Mouse (Mus musculus) heart, postnatal 36 days (tissue): ENCODE data around the gene Sigirr. TPM values are rescaled to one million over a fixed set of nuclear protein-coding genes. Genes with fewer than 3 reads are reported as not detected.
A peak's percentile ranks its signal among the peaks of the same experiment; 100 is the strongest.

ENCODE experiments used
- DNase-seq, 2 experiments: peaks; one replicate each; pipeline ENCODE4 v3.0.0; 2021 to 2022
- intact Hi-C: fragments of 180-260 bp; cut with DNase I; formaldehyde crosslinking; loops from one replicate; pipeline ENCODE4 v1.15.1; 2025
- total RNA-seq, 2 experiments: library from RNA; stranded (reverse); gene quantifications; 2 replicates each; pipeline ENCODE4 v1.2.3; 2021

Sigirr gene
- 1 to 10 TPM; 5.6 to 9.5 TPM for total RNA-seq

GRCm38 (mm10) chr7:141099911-141100691 is at the start of gene Sigirr:
Gene Sigirr (minus strand): TSS chr7:141100572.
- intact Hi-C loops = loop anchor here (2.0 to 10.0 kb wide), 2 partner anchors 21 to 265 kb away; no protein-coding TSS in a partner anchor
- peak; percentile 31 for DNase-seq

- intact Hi-C loops = no loop called here
- no peak for DNase-seq
Measured at GRCm38 (mm10) chr7:141148639-141149038, 48.3 kb upstream of the Sigirr start.

DNA sequence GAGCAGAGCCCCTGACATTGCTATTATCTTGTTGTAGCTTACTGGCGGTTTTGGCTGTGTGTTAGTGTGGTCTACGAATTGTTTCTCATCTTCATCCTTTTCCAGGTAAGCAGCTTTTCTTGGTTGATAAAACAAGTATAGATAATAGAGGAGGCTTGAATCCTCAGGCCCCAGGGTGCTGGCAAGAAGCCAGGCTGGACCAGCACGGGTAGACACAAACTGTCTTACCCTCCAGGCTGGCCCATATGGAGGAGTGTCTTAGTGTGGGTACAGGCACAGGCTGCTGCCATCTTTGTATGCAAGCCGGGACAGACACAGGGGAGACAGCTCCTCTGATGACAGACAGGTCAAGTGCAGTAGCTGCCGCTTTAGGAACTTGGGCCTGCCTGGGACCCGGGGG is 46.7 kb upstream of the Sigirr start:
- intact Hi-C loops = no loop called here
- DNase-seq = no peak

DNA sequence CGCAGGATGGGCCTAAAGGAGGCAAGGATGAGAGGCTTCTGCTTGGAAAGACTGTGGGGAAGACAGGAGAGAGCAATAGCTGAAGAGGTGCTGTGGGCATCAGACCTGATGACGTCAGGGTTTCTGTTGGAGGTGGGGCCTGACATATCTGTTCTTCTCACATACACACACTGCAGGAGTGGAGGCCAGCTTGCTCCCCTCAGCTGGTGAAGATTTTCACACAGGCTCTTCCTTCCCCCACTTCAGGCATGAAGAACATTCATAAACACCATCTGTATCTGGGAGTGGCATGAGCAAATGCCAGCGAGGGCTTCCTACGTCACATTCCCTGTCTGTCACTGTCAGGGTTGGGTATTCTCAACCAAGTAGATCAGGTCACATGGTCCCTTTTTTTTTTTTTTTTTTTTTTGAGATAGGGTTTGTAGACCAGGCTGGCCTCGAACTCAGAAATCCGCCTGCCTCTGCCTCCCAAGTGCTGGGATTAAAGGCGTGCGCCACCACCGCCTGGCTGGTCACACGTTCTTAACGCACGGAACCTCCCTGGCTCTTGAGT is 45.7 kb upstream of the Sigirr start:
- intact Hi-C loops = no loop called here
- no peak for DNase-seq

- DNase-seq = no peak
- intact Hi-C loops = no loop called here
Measured at GRCm38 (mm10) chr7:141145403-141145802, 45.0 kb upstream of the Sigirr start.

GRCm38 (mm10) chr7:141144650-141145049 is 44.3 kb upstream of the Sigirr start:
- DNase-seq = no peak
- intact Hi-C loops = no loop called here

DNA sequence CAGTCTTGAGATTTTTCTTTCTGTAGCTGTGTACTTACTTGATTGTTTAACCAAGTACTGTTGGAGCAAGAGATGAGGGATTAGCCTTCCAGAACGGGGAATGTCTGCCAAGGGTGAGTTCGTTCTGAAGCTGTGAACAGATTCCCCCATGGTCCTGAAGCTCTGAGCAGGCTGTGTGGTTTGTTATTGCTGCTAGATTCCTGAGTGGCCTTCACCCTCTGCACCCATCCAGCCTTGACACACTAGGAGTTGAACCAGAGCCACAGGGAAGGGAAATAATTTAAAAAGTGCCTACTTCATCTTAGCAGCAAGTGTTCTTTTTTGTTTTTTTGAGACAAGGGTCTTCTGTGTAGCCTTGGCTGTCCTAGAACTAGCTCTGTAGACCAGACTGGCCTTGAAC is 43.5 kb upstream of the Sigirr start:
- no peak for DNase-seq
- intact Hi-C loops = no loop called here

DNA sequence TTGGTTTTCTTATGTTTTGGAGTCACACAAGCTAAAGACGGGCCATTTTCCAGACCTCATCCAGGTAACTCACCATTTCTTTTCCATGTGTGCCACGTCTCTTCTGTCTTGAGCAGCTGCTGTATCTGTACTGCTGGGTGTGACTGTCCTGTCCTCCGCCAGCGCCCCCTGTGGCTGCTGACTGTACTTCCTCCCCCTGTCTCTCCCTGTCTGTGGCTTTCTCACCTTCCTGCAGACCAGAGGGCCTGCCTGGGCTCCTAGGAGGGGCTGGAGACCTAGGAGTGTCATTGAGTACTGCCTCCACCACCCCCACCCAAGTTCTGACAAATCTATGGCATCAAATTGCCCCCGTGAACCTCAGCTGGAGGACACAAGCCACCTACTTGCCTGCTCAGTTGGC is 42.7 kb upstream of the Sigirr start:
- intact Hi-C loops = no loop called here
- peak in 1 of 2 experiments; percentile 30 for DNase-seq

DNA sequence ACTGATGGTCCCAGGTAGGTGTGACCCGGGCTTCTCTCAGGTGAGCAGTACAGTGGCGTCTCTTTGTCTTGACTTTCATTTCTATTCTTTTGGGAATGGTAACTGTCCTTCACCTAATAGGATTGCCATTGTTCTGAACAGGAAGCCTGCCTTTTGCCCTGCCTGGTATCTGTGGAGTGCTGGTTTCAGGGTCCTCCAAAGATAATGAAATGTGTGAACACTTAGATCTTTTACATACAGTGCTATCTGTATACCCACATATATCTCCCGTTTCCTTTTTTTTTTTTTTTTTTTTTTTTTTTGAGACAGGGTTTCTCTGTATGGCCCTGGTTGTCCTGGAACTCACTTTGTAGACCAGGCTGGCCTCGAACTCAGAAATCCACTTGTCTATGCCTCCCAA is 41.0 kb upstream of the Sigirr start:
- DNase-seq = no peak
- intact Hi-C loops = no loop called here

DNA sequence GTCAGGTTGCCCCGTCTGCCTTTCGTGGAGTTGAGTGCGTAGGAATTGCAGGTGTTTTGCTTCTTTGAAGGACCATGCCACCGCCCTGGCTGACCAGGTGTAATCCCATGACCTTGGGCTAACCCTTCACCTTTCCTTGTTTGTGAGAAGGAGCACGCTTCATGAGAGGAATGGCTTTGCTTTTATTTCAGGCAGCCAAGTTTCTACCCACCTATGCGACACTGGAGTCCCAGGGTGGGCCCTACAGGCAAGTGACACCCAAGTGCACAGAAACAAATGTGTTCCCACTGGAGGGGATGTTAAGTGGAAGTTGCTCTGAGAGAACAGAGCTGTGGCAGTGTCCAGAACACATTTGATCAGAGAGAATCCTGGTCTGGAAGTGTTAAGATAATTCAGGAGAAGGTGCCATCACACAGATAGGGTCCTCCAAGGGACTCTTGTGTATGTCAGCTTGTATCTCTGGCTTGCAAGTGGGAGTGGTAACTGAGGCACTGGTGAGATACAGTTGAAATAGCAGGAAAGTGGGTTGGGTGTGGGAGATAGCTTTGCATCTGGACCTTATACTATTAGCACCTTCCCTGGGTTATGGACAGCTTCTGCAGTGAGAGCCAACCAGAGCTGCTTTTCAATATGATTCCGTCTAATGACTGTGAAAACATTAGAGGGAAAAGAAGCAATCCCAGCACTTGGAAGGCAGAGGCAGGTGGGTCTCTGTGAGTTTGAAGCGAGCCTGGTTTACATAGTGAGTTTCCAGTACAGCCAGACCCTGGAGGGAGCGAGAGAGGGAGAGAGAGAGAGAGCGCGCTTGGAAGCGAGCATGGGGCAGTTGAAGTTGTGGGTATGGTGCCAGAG is 31.8 kb upstream of the Sigirr start:
- DNase-seq = no peak
- intact Hi-C loops = loop anchor here (2.0 to 5.0 kb wide), 2 partner anchors 37 to 40 kb away; no protein-coding TSS in a partner anchor

DNA sequence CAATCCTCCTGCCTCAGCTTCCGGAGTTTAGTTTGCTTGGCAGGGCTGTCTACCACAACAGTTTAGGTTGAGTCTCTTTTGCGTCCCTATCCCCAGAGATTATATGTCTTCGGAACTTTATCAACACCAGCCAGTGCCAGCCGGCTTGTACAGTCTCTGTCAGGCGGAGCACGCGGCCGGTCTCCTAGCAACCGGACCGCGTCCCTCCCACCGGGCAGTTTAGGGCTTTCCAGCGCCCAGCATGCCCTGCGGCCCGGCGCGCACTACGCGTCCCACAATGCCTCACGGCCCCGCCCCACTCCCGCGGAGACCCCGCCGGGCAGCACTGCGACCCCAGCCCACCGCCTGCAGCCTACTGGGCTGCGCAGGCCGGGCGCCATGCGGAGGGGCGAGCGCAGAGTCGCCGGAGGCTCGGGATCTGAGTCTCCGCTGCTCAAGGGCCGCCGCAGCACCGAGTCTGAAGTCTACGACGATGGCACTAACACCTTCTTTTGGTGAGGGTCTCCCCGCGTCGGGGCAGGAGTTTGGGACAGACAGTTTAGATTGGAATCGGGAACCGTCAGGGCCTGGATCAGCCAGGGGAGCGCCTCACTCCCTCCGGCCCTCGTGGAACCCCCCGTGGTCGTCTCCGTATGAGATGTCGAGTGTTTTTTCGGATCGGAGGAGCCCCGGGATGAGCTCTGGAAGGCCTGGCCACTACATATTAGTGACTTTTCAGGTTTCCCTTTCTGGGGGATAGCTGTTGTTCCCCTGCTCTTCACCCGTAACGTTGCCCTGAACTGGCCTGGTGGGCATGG is 30.9 kb upstream of the Sigirr start:
- DNase-seq = peak; percentile 86
- intact Hi-C loops = loop anchor here (5.0 kb wide), 1 partner anchor 39 kb away; no protein-coding TSS in a partner anchor

DNA sequence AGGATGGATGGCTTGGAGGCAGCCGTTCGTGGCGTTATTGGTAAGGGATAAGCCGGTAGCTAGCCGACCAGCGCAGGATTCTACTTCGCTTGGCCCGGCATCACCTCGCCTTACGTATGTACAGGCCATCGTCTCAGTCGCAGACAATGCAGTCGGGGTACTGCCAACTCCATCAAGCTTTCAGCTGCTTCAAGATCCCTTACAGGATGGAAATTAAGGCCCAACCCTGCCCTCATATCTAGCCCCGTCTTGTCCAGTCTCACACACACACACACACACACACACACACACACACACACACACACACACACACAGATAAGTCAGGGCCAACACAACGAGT is 23.1 kb upstream of the Sigirr start:
- no peak for DNase-seq
- intact Hi-C loops = no loop called here

GRCm38 (mm10) chr7:141122689-141123516 is 22.5 kb upstream of the Sigirr start:
- intact Hi-C loops = no loop called here
- peak; percentile 92 to 93 for DNase-seq

DNA sequence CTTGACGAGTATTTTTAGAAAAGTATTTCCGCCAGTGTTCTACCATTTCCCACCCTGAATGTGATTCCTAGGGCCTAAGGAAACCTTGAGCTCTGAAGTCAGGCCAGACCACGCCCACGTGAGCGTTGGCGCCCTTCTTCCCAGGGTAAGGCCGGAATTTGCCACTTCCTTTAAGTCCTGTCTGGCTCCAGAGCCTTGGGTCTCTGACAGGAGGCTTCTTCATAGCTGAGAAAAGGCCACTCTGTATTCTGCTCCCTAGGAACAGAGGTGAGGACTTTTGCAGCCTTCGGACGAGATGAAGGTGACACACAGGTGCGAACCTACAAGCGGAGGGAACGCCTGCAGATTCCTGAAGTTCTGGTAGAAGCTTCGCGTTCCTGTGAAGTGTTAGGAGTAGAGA is 21.9 kb upstream of the Sigirr start, which contains the start of gene Ptdss2:
Gene Ptdss2 (plus strand): TSS at position 138 of the 400 bp plus-strand sequence.
- DNase-seq = peak; percentile 36 to 52
- intact Hi-C loops = no loop called here

GRCm38 (mm10) chr7:141121051-141121531 is 20.7 kb upstream of the Sigirr start:
- DNase-seq = no peak
- intact Hi-C loops = loop anchor here (2.0 kb wide), 1 partner anchor 20 kb away; the partner anchor contains the start of gene Sigirr

- intact Hi-C loops = loop anchor here (2.0 kb wide), 1 partner anchor 20 kb away; the partner anchor contains the start of gene Sigirr
- DNase-seq = no peak
Measured at GRCm38 (mm10) chr7:141120605-141121004, 20.2 kb upstream of the Sigirr start.

DNA sequence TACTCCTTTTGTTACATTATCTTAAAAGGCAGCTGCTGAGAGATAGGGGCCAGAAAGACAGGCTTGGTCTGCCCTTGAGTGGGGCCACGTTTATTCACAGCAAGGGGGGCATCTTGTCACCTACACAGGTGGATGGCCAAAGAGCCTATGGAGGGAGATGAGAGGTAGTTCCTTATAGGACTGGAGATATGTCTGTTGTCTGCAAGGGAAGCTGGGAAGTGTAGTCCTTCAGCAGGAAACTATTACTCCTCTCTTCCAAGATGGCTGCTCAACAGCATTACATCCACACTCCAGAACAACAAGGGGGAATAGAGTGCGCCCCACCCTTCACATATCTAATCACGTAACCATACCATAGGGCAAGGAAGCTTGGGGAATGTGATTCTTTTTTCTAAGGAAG is 19.1 kb upstream of the Sigirr start:
- intact Hi-C loops = no loop called here

DNA sequence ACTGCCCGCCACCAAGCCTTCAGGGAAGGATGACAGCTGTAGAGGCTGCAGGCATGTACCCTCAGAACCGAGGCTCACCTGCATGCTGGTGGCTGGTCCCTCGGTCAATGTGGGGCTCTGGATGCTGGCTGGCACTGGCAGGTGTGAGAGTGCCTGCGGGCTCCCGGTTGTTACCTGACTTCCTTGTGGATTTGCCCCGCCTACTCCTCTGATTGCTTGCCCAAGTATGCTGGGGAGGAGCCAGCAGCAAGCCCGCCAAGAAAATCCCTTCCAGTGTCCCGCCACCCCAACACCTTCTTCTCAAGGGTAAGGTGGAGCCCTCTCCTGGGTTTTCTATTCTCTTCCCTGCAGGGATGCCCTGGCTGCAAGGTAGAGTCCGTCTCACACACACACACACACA is 17.3 kb upstream of the Sigirr start, which contains the start of gene Ano9:
Gene Ano9 (minus strand): TSS at position 171 of the 400 bp plus-strand sequence.
- DNase-seq = no peak
- intact Hi-C loops = no loop called here

More for the DNA sequence above, 19.1 kb upstream of the Sigirr start:
- DNase-seq = no peak

GRCm38 (mm10) chr7:141115874-141116273 is 15.5 kb upstream of the Sigirr start:
- intact Hi-C loops = no loop called here
- no peak for DNase-seq
